Mouse (Mus musculus) retina, adult 2 months (tissue): ENCODE measurements at regions not wholly inside any gene's neighbourhood (a gene's known extent, or its start where the extent isn't known, plus 50 kb on each side); places are given as distances from the start of the nearest gene placed in this dataset.

Source experiments
- DNase-seq: peaks from one replicate; pipeline ENCODE4 v3.0.0-alpha.2; 2012; ENCODE audit warnings: low read depth, low spot score

DNA sequence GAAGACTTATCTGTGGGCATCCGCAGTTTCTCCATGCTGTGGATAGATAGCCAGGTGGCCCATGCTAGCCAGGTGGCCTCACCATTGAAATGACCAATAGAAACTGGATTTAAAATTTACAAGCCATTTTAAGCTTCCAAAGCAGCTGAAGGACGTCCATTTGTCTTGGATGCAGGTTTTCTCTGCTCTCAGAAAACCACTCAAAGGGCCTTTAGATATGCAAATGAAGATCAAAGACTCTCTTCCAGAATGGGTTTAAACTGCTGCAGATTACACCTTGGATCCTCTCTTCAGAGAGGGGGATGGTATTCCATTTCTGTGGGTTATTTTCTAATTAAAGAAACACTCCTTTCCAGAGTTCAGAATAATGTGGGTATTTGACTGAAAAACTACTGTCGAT is 518.5 kb downstream of the Rnf144a start:
- no peak for DNase-seq

DNA sequence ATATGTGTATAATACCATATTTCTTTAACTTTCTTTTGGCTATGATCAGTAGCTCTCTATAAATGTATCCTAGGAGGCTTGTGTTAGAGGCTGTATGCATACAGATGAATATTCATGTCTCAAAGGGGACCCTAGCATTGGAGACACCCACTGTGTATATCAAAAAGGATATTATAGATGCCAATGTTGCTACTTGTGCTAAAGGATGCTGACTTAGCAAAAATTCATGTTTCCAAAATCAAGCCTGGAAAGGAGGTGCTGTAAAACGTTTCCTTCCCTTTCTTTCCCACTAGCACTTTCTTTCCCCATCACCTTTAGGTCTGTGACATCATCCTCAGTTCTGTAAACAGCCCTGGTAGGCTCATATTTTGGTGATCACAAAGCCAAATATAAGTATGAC is 519.4 kb downstream of the Rnf144a start:
- DNase-seq, result no peak

DNA sequence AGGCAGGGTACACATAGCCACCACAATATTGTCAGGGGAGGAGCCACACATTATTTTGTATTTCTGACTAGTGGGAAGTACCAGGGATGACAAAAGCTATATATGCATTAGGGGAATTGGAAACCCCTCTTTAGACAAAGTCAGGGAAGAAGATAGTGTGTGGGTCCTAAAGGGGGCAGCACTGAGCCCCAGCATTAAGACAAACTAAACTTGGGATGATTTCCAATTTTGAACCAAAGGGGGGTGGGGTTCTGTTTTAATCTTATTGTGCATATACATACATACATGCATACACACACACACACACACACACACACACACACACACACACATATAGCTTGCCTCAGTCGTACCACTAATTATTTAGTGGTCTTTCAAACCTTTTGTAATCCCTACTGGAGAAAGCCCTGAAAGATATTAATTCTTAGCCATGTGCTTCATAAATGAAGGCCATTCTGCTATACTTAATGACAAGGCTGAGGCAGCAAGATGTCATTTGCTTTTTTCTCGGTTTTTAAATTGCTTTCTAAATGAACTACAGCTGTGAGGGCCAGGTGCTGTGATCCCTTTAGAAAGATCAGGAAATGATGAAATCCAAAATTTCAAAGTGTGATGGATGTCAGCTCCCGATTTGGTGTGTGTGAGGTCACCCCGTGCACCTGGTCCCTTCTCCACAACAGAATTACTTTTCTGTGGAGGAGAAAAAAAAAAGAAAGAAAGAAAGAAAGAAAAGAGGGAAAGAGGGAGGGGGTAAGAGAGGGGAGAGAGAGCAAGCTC is 523.5 kb downstream of the Rnf144a start:
- DNase-seq, result no peak

DNA sequence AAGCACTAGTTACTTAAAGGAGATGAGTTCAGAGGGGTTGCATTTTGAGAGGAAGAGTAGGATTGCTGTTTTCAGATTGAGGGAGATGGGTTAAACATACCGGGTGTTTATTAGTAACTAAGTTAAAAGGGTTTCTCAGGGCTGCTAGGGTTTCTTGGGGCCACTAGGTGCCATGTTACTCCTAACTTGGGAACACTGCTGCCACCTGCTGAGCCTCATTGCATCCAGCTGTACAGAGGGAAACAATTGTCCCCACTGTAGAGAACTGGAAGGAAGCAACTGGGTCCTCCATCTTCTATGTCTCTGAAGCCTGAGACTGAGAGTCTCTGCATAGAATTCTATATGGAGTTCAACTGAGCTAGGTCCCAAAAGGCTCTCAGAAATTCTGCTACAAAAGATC is 524.3 kb downstream of the Rnf144a start:
- DNase-seq, result no peak

DNA sequence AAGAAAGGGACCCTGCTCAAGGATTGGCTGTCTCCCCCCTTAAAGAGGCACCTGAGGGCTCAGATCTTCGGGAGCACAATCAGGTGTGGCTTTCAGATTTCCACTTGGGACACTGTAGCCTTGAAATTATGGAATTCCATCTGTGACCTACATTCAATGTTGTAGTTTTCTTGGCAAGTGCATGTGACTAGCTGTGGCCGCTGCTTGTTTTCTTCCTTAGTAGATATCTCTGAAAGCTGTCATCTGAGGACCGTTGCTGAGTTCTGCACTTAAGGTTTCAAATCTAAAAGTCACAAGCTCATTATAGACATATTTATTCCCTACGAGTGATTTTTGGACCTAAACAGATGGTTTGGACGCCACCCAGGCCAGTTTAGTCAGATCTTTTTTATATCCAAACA is 531.3 kb downstream of the Rnf144a start:
- DNase-seq, result no peak

DNA sequence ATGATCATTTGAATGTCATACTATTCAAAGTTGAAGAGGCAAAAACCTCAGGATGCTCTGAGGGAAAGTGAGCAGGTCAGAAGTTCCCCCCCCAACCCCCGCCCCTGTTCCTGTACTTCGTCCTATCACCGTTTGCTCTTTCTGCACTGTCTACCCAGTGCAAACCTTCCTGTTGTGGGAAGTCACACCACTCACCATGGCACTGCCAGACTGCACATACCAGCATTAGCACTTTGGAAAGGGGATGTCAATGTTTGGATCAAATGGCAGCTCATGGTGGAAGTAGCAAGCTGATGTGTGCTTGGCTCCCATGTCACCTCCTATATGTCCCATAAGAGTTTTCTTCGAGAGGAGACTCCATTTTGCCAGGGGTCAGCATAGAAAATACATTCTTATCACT is 543.2 kb downstream of the Rnf144a start:
- DNase-seq, result no peak

DNA sequence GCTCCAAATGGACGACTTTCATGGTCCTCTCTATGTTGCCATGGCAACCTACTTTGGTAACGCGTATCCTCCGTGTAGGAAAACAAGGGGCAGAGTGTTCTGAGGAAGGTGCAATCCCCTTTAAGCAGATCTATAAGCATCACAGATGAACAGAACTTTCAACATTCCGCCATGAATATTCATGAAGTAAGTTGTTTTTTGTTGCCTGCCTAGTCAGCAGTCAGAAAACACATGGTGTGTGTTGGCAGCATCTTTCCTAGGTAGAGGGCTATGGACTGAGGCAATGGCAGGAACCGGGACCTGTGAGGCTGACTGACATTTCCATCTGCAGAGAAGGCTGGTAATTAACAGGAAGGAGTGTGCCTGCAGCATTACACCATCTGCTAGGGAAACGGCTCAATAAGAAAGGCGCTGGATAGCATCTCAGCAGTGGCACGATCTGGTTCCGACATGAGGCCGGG is 544.0 kb downstream of the Rnf144a start:
- no peak for DNase-seq

DNA sequence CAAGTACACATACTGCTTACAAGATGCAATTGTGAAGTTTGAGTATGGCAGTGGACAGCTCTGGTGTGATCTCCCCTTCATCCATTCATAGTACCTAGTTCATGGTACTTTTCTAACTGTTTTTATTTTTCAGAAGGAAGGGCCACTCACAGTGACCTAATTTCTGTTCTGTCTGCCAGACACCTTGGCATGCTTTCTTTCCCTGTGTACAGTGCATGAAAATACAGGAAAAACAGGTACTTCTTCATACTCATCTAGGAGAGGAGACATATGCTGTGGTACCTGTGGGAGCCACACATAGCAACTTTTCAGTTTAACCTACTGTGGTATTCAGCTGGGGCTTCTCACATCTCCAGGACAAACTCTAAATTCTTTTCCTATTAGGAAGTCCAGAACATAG is 545.2 kb downstream of the Rnf144a start:
- DNase-seq, result no peak

DNA sequence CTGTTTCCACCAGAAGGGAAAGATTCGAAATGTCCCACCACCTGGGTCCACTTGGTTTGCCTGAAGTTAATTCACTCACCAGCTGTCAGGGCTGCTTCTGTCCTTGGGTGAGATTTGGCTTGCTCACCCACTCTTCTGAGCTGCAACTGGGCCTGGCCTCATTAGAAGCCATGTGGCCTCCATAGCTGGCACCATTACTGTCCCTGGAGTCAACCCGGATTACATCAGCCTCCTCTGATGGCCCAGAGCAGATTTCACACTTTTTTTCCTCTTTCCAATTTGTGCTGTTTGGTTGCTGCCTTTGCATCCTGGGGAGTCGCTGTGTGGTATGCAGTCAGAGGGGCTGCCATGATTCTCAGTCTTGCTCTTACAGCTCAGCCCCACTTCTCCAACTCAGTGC is 550.0 kb downstream of the Rnf144a start:
- DNase-seq, result peak; percentile 15

DNA sequence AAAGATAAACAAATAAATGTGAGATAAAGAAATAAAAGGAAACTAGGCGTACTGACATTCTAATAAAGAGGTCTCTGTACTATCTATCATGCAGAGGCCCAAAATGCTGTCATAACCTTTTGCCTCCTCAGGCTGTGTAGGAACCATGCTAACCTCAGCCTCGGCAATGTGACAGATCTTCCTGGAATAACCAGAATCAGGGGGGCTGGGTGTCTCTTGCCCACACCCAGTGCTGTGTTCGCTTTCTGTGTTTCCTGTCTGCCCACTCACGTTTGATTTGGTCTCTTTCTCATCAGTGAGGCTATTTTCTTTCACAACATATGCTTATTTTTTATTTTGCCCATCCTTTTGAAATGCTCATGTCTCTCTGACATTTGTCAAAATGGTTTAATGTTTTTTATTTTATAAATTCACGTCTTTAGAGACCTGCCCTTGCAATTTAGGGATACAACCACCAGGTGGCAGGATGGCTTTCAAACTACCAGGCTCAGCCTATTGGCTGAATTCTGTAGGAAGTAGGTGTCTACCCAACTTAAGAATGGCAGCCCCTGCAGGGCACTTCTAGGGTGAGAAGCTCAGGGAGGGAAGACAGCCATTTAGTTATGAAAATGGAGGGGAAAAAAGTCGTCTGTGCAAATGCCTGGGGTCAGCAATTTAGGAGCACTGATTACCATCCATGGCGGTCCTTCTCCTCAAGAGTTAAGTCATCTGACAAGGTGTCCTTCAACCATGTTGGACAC is 550.8 kb downstream of the Rnf144a start:
- no peak for DNase-seq

DNA sequence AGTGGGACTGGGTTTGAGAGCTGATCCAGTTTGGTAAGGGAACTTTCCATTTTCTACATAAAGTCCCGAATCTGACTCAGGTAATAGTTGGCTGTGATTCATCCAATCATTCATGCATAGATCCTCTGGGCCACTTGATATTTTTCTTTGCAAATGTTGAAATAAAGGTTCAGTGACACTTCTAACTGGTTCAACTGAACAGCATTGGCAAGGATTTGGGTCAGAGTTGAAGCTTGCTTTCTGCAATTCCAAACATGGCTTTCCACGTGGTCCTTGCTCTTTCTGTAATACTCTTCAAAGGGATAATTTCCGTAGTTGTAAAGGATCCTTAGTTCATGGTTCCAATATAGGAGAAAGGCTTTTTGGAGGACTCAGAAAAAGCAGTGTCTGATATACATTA is 554.0 kb downstream of the Rnf144a start:
- no peak for DNase-seq

DNA sequence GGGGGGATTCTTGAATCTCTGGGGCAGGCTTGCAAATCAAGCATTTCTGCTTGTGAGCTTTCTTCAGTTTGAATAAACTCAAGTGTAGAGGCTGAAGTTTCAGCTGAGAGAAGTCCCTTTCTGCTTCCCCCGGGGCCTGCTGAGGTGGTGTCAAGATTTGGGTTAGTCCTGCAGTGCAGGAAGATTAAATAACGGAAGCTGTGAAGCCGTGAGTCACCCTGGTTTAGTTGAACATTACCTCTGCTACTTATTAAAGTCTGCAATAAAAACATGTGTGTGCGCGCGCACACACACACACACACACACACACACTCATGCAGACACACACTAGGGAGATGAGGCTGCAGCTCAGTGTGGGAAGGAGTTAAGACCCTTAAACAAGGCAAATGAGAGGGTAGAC is 556.7 kb downstream of the Rnf144a start:
- DNase-seq, result no peak

DNA sequence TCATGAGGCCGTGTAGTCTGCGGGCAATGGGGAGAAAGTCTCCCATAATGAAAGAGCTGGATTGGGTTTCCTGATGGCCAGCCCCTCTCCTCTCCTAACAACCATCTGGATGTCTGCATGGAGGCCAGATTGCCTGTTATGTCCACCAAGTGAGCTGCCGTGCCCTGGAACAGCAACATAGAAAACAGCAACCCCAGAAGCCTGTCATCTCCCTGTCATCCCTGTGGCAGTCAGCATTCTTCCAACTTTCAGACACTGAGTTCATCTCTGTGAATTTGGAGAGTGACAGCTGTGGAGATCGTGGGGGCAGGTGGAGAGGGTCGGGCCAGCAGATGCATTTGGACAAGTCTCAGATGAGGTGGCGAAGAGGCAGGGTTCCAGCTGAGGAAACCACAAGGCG is 585.0 kb downstream of the Rnf144a start:
- no peak for DNase-seq

DNA sequence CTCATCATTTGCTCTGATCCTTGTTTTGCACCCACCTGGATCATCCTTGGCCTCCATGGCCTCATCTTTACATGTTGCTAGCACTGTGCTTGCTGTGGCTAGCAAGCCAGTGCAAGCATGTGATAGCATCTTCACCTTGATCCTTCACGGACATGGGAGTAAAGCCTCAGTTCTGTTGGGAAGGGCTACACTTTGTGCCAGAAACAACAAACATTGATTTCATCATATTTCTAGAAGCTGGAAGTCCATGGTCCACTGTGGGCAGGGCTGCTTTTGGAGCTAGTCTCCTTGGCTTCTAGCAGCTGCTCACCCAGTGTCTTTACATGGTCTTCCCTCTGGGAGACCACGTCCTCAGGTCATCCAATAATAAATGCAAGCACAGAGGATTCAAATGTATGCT is 587.1 kb downstream of the Rnf144a start:
- DNase-seq, result no peak

DNA sequence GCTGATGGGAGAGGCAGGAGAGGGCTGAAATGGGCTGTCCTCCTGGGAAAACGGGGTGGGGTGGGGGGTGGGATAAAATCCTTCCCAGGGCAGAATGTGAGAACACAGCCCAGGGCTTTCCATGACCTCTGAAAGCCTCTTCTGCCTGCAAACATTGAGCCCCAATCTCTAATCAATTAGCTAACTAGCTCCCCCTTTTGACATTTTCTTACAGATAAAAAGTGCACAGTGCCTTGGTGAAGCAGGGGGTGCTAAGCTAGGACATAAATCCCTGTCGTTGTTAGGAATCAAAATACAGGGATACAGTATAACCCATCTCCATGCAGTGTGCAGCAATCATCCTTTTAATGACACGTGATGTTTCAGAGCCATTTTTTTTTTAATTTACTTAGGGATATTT is 588.1 kb downstream of the Rnf144a start:
- no peak for DNase-seq

DNA sequence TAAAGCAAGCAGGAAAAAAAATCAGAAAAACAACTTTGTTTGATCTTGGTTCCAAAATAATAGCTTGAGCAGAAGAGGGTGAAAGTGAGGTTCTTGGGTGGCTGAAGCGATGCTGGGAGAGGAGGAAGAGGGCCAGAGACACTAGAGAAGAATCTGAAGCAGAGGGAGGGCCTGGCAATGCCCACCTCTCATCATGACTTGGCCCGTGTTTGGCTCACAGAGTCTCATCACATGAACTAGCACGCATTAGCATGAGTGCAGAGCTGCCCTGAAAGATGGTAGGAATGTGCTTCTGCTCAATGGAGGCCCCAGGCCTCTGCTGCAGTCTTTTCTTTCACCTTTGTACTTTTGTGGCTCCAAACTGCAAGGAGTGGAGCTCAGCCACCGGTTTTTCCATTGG is 588.6 kb downstream of the Rnf144a start:
- DNase-seq, result no peak

DNA sequence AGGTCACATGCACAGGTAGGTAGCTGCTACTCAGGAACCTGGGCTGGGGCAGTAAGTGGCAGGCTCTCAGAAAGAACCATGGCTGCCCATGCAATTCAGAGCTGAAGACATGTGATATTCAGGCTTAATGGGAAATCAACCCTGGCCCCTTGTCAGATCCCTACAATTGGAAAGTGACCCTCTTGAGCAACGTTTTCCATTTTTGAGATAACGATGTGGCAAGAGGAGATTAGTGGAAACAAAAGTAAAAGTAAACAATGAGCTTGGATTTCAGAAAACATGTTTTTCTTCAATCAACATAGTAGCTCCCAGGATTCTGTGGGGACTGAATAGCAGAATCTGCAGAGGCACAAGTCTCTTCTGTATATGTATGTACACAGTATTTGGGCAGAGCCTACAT is 598.8 kb downstream of the Rnf144a start:
- DNase-seq, result no peak

DNA sequence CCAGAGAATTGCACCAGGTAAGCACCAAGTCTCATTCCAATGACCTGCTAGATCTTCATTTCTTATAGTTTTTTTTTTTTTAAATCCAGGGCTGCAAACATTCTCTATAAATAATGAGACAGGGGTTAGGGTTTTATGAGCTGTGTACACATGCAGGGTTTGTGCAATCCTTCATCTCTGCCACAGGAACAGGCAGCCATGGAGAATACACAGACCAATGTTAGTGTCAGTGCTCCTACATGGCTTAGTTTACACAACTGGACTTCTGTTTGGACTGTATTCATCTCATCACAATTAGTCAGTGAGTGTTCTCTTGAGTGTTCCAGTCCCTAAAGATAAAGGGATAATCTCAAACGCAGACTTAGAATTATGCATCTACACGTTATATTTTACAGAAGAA is 620.0 kb downstream of the Rnf144a start:
- DNase-seq, result no peak

DNA sequence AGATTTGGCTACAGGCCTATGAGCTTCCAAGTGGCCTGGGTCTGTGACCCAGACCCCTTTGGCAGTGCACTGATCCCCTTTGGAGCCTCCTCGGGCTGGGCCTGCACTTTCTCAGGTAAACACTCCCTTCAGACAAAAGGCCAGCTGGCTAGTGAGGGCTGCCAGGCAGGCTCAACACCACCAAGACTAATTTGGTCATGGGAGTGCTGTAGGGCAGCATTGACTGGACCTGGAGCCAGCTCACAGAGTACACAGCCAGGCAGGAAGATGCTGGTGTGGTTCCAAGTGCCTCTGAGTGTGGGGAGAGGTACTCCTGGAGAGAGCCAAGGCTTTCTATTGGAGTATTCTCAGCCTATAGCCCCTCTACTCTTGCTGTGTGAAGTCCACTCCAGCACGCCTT is 620.5 kb downstream of the Rnf144a start:
- DNase-seq, result no peak

DNA sequence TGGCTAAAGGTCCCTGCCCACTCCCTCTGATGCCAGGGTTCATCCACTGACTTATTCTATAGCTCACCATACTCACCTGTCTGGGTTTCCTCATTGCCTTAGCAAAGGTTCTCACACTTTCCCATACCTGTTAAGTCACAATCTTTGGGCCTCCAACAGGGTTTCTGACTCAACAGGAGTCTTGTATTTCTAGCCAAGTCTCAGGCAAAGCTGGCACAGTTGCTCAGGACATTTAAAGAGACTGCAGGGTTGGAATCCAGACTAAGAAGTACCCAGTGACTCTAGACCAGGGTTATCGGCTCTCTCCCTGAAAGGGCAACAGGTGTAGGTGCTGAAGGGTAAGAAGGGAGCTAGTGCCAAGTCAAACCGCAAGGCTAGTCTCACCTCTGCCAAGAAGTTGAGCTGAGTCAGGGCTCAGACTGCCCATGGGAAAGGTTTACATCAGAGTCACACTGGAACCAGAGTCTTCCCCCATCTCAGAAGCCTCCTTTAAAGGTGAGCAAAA is 622.4 kb downstream of the Rnf144a start:
- no peak for DNase-seq

DNA sequence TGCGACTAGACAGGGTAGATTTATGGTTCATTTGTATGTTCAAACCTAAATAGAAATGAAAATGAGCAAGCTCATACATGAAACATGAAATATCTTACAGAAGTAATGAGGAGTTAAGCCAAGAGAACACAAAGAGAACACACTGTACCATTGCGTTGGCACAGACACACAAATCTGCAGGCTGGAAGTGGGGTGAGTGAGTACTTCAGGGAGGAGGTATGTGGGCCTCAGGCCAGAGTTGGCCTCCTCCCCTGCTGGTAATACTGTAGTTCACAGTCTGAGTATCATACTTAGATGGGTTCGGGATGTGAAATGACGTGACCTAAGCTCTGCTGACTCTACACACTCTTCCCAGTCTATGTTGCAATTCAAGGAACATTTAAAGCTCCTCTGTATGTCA is 624.1 kb downstream of the Rnf144a start:
- no peak for DNase-seq

DNA sequence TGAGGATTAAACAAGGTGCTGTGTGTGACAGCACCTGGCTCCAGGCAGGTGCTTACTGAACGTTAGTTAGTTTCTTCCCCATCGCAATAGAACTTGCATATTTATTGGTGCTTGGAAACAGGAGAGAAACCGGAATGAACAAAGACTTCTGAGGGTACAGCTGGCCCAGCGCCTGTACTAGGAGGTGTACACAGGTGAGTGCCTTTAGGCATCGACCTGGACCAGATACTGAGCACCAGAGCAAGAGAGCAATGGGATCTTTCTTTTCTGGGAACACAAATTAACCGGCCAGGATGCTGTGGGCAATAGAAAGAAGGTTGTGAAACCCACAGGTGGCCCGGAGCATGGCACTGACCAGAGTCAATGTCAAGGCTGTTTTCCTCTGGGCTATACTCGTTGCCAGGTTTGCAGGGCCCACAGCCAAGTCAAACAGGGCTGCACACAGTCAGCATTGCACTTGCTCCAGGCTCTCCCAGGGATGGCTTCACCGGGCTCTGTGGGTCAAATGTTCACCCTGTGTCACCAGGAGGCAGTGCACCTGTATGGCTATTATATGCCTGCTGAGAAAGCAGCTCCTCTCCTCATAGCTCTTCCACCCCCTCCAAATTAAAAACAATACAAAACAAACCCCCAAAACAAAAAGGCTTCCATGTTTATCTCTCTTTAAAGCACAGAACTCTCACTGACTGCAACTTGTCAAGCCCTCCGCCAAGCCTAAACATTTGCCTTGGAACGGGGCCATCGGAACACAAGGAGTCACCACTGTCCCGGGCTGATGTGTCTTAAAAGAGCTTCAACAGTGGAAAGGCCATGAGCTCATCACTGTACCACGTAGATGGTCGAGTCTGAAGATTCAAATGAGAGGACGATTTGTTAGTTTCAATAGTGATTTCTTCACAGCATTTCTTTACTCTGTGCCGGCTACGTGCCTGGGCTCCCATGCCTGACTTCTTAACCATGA is 629.1 kb downstream of the Rnf144a start:
- DNase-seq, result no peak
